7 mouse cellular contexts compared by ENCODE assay signal in the genomic region with DNA sequence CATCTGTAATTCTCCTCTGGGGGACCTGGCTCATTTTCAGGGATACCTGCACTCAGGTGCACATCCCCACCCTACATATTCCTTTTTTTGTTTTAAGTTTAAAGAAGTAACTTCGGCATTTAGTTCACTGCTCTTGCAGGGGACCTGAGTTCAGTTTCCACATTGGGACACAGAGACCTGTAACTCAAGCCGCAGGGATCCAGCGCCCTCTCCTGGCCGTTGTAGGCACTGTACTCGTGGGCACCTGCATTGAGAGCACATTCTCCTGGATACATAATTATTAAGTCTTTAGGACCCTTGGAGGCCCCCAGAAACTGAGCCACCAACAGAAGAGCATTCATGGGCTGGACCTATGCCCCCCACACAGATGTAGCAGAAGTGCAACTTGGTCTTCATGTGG. TPM values are rescaled to one million over a fixed set of nuclear protein-coding genes. Genes with fewer than 3 reads are reported as not detected.
DNase-seq lines count a peak whose midpoint lies in the region; TF ChIP-seq lines count a peak whose summit lies in the region.

No protein-coding gene starts in this region.

- peak; percentile 90 for TF ChIP-seq CTCF in lung, adult 2 months (IDR thresholded peaks at IDR 0.05; ENCODE audit: insufficient read depth, low read length)

- TF ChIP-seq POLR2A in lung, adult 2 months (IDR thresholded peaks at IDR 0.05; ENCODE audit: borderline replicate concordance, extremely low read depth, low read depth, low read length): no peak

- H3K4me3 ChIP-seq in lung, adult 2 months (replicated peaks; ENCODE audit: extremely low read depth, low read depth, low read length): no peak overlapping the region

- WGBS in lung, adult 2 months: 44% methylated on average over 5 of the region's 5 CpGs

- 0 out of 2 replicates have a peak, but pooled peaks cover 3% of the 10 kb centered on the region for H3K4me1 ChIP-seq in lung, adult 2 months (ENCODE audit: control insufficient read depth, insufficient read depth, low read length)

- peak; percentile 54 for DNase-seq in urinary bladder, adult 2 months (ENCODE audit: low spot score)
- DNase-seq in urinary bladder, postnatal 10 days (ENCODE audit: low spot score): no peak
- DNase-seq in adrenal gland, adult 2 months: peak; percentile 81
- DNase-seq in embryo, embryonic 10 days (ENCODE audit: low spot score): peak; percentile 70
- peak; percentile 52 for DNase-seq in heart, postnatal 4 days
- peak; percentile 75 for DNase-seq in lung, adult 2 months
- peak; percentile 84 to 90 for DNase-seq in spleen, postnatal 10 days (ENCODE audit: low spot score in 2 of 2)

RNA-seq across cellular contexts. Expression of a gene that starts 26.8 kb away (rescaled TPM):
- polyA plus RNA-seq in urinary bladder, adult 2 months (2012; rRNA removed): 76.8 and 82.9 TPM in 2 replicates
- total RNA-seq in adrenal gland, adult 2 months (2021): 10 to 100 TPM; 71.1 to 80.0 TPM
- 55.9 and 59.6 TPM in 2 replicates for polyA plus RNA-seq in adrenal gland, adult 2 months (2012; rRNA removed)
- total RNA-seq in heart, postnatal 4 days (2021): 10 to 100 TPM; 35.3 to 35.6 TPM
- polyA plus RNA-seq in lung, adult 2 months (2012; rRNA removed): 30.2 and 34.9 TPM in 2 replicates
